Mouse (Mus musculus) heart, embryonic 10.5 days (tissue): Measurements from ENCODE around the gene Map6d1. TPM values are rescaled to one million over a fixed set of nuclear protein-coding genes. Genes with fewer than 3 reads are reported as not detected.

Source experiments
- DNase-seq: peaks from one replicate; pipeline ENCODE4 v3.0.0-alpha.2; 2017; ENCODE audit warnings: low spot score
- H3K27ac ChIP-seq: fragments of 300-500 bp; sonication (generic); 2 replicates; pipeline ENCODE4 v1.5.1; 2016; ENCODE audit warnings: mild to moderate bottlenecking
- H3K27me3 ChIP-seq: fragments of 300-500 bp; sonication (generic); 2 replicates; pipeline ENCODE4 v1.6.1; 2016; ENCODE audit warnings: mild to moderate bottlenecking; ENCODE audit not compliant: poor library complexity, insufficient read depth, severe bottlenecking
- H3K36me3 ChIP-seq: fragments of 300-500 bp; sonication (generic); 2 replicates; pipeline ENCODE4 v1.6.1; 2016; ENCODE audit warnings: mild to moderate bottlenecking, moderate library complexity
- H3K4me1 ChIP-seq: fragments of 300-500 bp; sonication (generic); 2 replicates; pipeline ENCODE4 v1.6.1; 2016; ENCODE audit warnings: mild to moderate bottlenecking
- H3K4me3 ChIP-seq: fragments of 300-500 bp; sonication (generic); 2 replicates; pipeline ENCODE4 v1.5.1; 2016; ENCODE audit warnings: mild to moderate bottlenecking, moderate library complexity
- H3K9me3 ChIP-seq: fragments of 300-500 bp; sonication (generic); 2 replicates; pipeline ENCODE4 v1.6.1; 2016; ENCODE audit warnings: mild to moderate bottlenecking, moderate library complexity
- WGBS: fragments of 180-500 bp; shearing (Covaris S2); methylation state at CpG from one replicate; pipeline ENCODE4 v1.1.7; 2016; 5-methylcytosine and 5-hydroxymethylcytosine counted together
- polyA plus RNA-seq: library from polyadenylated mRNA; unstranded; fragments of >200 nt; fragmentation: Nextera tagmentation; extraction: Ambion mirVana; gene quantifications from 2 replicates; pipeline ENCODE4 v1.2.1, GENCODE M21; 2016

The Map6d1 gene
- polyA plus RNA-seq, 1 experiment from 2014 or later = 0.94 TPM

- WGBS = 41% methylated on average over 6 of the region's 6 CpGs
- Histone ChIP-seq H3K4me1 (peaks cover 24% of the 10 kb centered on the region), H3K27me3 (no peaks in the 10 kb centered on the region), H3K36me3 (peaks cover 86% of the 10 kb centered on the region), H3K9me3 (no peaks in the 10 kb centered on the region), H3K27ac (0 out of 2 replicates have a peak overlapping the region, but pooled peaks have one; percentile 22), H3K4me3 (no peak overlapping the region)
- DNase-seq = peak; percentile 77
Observed at GRCm38 (mm10) chr16:20227504-20227903, 13.7 kb downstream of the Map6d1 start.

DNA sequence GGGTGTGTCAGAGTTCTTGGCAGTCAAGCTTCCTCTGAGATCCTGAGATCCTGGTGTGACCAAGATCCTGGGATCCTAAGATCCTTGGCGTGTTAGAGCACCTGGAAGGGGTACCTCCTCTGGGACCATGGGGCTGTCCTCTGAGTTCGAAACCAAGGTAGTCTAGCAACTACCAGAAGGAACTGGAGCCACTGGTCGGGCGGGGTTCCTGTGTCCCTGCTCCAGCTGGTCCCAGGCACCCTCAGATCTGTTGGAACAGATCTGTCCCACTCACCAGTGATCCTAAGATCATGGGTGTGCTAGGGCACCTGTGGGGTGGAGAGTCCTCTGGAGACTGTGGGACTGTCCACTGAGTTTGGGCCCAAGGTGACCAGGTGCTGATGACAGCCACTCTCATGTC, 14.5 kb downstream of the Map6d1 start:
- WGBS = 92% methylated on average over 4 of the region's 4 CpGs
- Histone ChIP-seq H3K36me3 (peaks cover 92% of the 10 kb centered on the region), H3K4me1 (peaks cover 24% of the 10 kb centered on the region), H3K27me3 (no peaks in the 10 kb centered on the region), H3K4me3 (no peak overlapping the region), H3K9me3 (no peaks in the 10 kb centered on the region), H3K27ac (no peak overlapping the region)
- peak; percentile 57 for DNase-seq

- H3K36me3 ChIP-seq = peaks cover 92% of the 10 kb centered on the region
- no peaks in the 10 kb centered on the region for H3K9me3 ChIP-seq
- 97% methylated on average over 6 of the region's 6 CpGs for WGBS
- no peaks in the 10 kb centered on the region for H3K27me3 ChIP-seq
- peak; percentile 58 for DNase-seq
- no peak overlapping the region for H3K4me3 ChIP-seq
- no peak overlapping the region for H3K27ac ChIP-seq
- H3K4me1 ChIP-seq = peaks cover 12% of the 10 kb centered on the region
Observed at GRCm38 (mm10) chr16:20222726-20223125, 18.4 kb downstream of the Map6d1 start.

DNA sequence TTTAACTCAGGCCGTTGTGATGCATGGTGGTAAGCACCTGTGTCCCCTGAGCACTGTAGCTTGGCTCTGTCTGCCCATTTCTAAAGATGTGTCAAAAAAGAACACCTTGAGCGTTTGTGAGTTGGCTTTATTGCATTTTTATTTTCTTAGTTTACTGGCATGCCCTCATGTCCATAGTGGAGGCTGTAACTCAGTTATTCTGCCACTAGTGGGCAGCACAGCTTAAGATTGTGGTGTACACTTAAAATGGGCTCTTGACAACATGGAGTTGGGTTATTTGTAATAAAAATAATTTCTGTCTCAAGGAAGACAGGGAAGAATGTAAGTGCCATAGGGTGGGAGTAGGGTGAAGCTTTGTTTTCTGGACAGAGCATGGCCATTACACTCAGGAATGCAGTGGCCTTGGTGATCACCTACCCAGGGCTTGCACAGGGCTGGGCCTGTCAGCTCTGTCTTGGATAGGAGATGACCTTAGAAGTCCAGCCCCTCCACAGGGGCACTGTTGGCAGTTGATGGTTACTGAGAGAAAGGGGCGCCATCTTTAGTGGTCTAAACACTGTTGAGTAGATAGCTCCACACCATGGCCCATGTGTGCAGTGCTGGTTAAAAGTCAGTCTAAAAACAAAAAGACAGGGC, 27.4 kb downstream of the Map6d1 start:
- WGBS = 82% methylated on average over 3 of the region's 3 CpGs
- Histone ChIP-seq H3K4me3 (no peak overlapping the region), H3K27me3 (no peaks in the 10 kb centered on the region), H3K4me1 (no peaks in the 10 kb centered on the region), H3K9me3 (no peaks in the 10 kb centered on the region), H3K27ac (no peak overlapping the region), H3K36me3 (peaks cover 89% of the 10 kb centered on the region)
- DNase-seq = peak; percentile 70

- Histone ChIP-seq H3K4me1 (no peaks in the 10 kb centered on the region), H3K27ac (no peak overlapping the region), H3K36me3 (peaks cover 93% of the 10 kb centered on the region), H3K9me3 (no peaks in the 10 kb centered on the region), H3K27me3 (no peaks in the 10 kb centered on the region), H3K4me3 (no peak overlapping the region)
- no peak for DNase-seq
- 91% methylated on average over 5 of the region's 5 CpGs for WGBS
Observed at GRCm38 (mm10) chr16:20199501-20200201, 41.5 kb downstream of the Map6d1 start.

DNA sequence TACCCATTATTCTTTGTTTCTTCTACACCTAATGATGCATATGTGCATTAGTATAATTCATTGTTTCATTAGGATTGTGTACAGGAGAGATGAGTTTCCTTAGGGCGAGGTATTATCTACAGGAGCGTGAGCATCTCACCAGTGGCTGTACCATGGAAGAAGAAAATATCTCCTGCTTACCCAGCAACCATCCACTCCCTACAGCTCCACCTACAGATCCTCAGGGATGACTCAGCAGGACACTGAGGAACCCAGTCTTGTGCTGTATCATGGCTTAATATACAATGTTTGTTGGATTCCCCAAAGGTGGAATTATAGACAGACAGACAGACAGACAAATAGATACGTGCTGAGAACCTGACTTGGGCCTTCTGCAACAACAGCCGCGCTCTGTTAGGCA, 44.2 kb downstream of the Map6d1 start:
- 93% methylated on average over 5 of the region's 5 CpGs for WGBS
- no peak overlapping the region for H3K4me3 ChIP-seq
- H3K27ac ChIP-seq = no peak overlapping the region
- no peaks in the 10 kb centered on the region for H3K4me1 ChIP-seq
- no peaks in the 10 kb centered on the region for H3K27me3 ChIP-seq
- H3K9me3 ChIP-seq = no peaks in the 10 kb centered on the region
- peaks cover 97% of the 10 kb centered on the region for H3K36me3 ChIP-seq
- no peak for DNase-seq

GRCm38 (mm10) chr16:20195546-20195945, 45.6 kb downstream of the Map6d1 start:
- Histone ChIP-seq H3K9me3 (no peaks in the 10 kb centered on the region), H3K4me1 (no peaks in the 10 kb centered on the region), H3K27ac (no peak overlapping the region), H3K36me3 (peaks cover 94% of the 10 kb centered on the region), H3K27me3 (no peaks in the 10 kb centered on the region), H3K4me3 (no peak overlapping the region)
- WGBS = 92% methylated on average over 3 of the region's 3 CpGs
- no peak for DNase-seq

DNA sequence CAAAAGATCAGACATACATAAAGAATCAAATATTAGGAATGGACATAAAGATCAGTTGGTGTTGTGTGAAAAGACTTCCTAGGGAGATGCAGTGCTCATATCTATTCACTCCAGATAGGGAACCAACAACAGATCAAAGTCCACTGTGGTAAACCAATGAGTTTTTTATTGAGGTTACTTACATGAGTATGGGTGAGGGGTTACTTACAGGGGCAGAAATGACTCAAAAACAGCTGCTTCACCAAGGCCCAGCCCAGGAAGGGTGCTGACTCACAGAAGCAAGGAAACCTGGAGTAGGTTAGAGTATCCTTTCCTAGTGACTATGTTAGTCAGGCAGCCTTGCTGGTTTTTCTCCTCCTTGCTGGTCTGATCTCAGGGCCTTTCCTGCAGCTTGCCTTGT, 49.1 kb downstream of the Map6d1 start:
- no peak overlapping the region for H3K4me3 ChIP-seq
- no peaks in the 10 kb centered on the region for H3K4me1 ChIP-seq
- H3K27me3 ChIP-seq = no peaks in the 10 kb centered on the region
- H3K36me3 ChIP-seq = peaks cover 92% of the 10 kb centered on the region
- no peaks in the 10 kb centered on the region for H3K9me3 ChIP-seq
- DNase-seq = no peak
- no peak overlapping the region for H3K27ac ChIP-seq

GRCm38 (mm10) chr16:20191161-20191882, 49.8 kb downstream of the Map6d1 start:
- Histone ChIP-seq H3K27me3 (no peaks in the 10 kb centered on the region), H3K4me3 (no peak overlapping the region), H3K36me3 (peaks cover 92% of the 10 kb centered on the region), H3K4me1 (no peaks in the 10 kb centered on the region), H3K9me3 (no peaks in the 10 kb centered on the region), H3K27ac (no peak overlapping the region)
- no peak for DNase-seq
- WGBS = 69% methylated on average over 3 of the region's 3 CpGs

- WGBS = 69% methylated on average over 2 of the region's 2 CpGs
- Histone ChIP-seq H3K27me3 (no peaks in the 10 kb centered on the region), H3K4me1 (no peaks in the 10 kb centered on the region), H3K9me3 (no peaks in the 10 kb centered on the region), H3K27ac (no peak overlapping the region), H3K36me3 (peaks cover 73% of the 10 kb centered on the region), H3K4me3 (no peak overlapping the region)
- DNase-seq = no peak
Observed at GRCm38 (mm10) chr16:20185368-20185767, 55.8 kb downstream of the Map6d1 start.

Other genes starting within 250 kb of the Map6d1 start
- 23.8 and 30.3 TPM in 2 replicates for gene Klhl24, start 143.8 kb downstream of the Map6d1 start, polyA plus RNA-seq
- gene Yeats2, start 100.3 kb downstream of the Map6d1 start, polyA plus RNA-seq = 30.1 and 38.0 TPM in 2 replicates
- 97.5 and 115 TPM in 2 replicates for gene Parl, start 61.0 kb upstream of the Map6d1 start, polyA plus RNA-seq
- gene Cyp2ab1, start 84.0 kb upstream of the Map6d1 start, polyA plus RNA-seq = not detected in 2 replicates
- gene Abcc5, start 185.0 kb upstream of the Map6d1 start, polyA plus RNA-seq = 60.6 and 65.7 TPM in 2 replicates